ENCODE assay signal across 8 mouse cellular contexts in the genomic region with DNA sequence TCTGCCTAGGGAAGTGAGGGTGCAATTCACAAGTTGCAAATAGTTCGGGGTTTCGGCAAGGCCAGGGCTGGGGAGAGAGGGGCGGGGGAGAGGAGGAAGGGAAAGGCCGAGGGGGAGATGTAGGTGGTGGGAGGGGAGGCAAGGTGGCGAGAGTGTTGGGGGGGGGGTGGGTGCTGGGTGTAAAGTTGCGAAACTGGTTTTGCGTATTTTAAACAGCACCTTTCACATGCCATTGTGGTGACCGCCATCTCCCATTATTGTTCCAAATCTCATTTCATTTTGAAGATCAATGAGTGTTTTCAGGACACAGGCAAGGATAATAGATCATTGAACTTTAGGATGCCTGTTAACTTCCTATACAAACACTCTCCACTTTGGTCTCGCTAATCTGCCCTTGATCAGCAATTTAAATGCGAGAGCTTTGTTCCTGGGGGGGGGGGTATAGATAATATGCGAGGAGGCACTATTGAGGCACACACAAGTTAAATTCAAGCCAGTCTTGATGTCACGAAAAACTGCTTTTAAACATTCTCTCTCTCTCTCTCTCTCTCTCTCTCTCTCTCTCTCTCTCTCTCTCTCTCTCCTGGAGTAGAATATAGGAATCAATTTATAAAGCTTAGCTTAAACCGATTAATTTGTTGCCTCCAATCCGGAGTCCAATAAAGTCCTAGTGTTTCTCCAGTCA. TPM values are rescaled to one million over a fixed set of nuclear protein-coding genes. Genes with fewer than 3 reads are reported as not detected.
DNase-seq lines count a peak whose midpoint lies in the region; ATAC-seq and TF ChIP-seq lines count a peak whose summit lies in the region.

No protein-coding gene starts in this region.

- peak overlapping the region; percentile 88 for H3K4me2 ChIP-seq in forebrain, embryonic 16.5 days (ENCODE audit: low read length)

- peaks cover 28% of the 10 kb centered on the region for H3K36me3 ChIP-seq in C2C12 (ENCODE audit: control insufficient read depth, insufficient read depth)
- H3K36me3 ChIP-seq in forebrain, embryonic 16.5 days (ENCODE audit: control insufficient read depth, insufficient read depth) = no peaks in the 10 kb centered on the region

- peak overlapping the region; percentile 74 for H3K4me3 ChIP-seq in C2C12 (ENCODE audit: insufficient read depth, poor library complexity, severe bottlenecking)
- peak overlapping the region; percentile 83 for H3K4me3 ChIP-seq in forebrain, embryonic 16.5 days (replicated peaks; ENCODE audit: low read length)

- H3K79me3 ChIP-seq in C2C12 (ENCODE audit: low read depth) = peaks cover 43% of the 10 kb centered on the region

- H3K27ac ChIP-seq in forebrain, embryonic 16.5 days (ENCODE audit: low read length) = peak overlapping the region; percentile 98

- H3K9ac ChIP-seq in forebrain, embryonic 16.5 days (replicated peaks; ENCODE audit: low read depth, low read length) = peak overlapping the region; percentile 96

- H3K4me1 ChIP-seq in forebrain, embryonic 16.5 days (replicated peaks; ENCODE audit: control insufficient read depth, insufficient read depth, low read length) = peaks cover 48% of the 10 kb centered on the region

- peaks cover 72% of the 10 kb centered on the region for H3K79me2 ChIP-seq in C2C12 (ENCODE audit: control insufficient read depth, insufficient read depth)

- no peak for ATAC-seq in forebrain, embryonic 16.5 days
- peak; percentile 38 for ATAC-seq in megakaryocyte, adult 5-6 weeks (ENCODE audit: poor library complexity, severe bottlenecking)

- peak overlapping the region; percentile 77 for H3ac ChIP-seq in C2C12 (ENCODE audit: control insufficient read depth, insufficient read length, low read depth)

- under 1% methylated on average over 13 of the region's 14 CpGs for WGBS in forebrain, embryonic 16.5 days

- no peaks in the 10 kb centered on the region for H3K27me3 ChIP-seq in C2C12 (ENCODE audit: control insufficient read depth, insufficient read depth, insufficient read length)
- H3K27me3 ChIP-seq in forebrain, embryonic 16.5 days (replicated peaks; ENCODE audit: control insufficient read depth, insufficient read depth, low read length) = no peaks in the 10 kb centered on the region

- TF ChIP-seq CTCF in C2C12 (IDR thresholded peaks at IDR 0.05; ENCODE audit: control insufficient read depth, insufficient read depth, insufficient read length) = no peak

- DNase-seq in embryo, embryonic 10 days (ENCODE audit: low spot score) = peak; percentile 55
- DNase-seq in embryo, embryonic 11 days = no peak
- DNase-seq in urinary bladder, postnatal 36 days (ENCODE audit: low spot score in 2 of 2) = no peak
- DNase-seq in kidney, postnatal 36 days = no peak
- DNase-seq in cerebellum, postnatal 36 days = no peak

- no peaks in the 10 kb centered on the region for H3K9me3 ChIP-seq in forebrain, embryonic 16.5 days (ENCODE audit: control insufficient read depth, low read length)

TF ChIP-seq in C2C12, 6 proteins besides CTCF, POLR2A, EP300 and RAD21:
- no peak for TF ChIP-seq MYOD1 (IDR thresholded peaks at IDR 0.05; ENCODE audit: control insufficient read depth, insufficient read length, low read depth)
- peak; percentile 32 for TF ChIP-seq CEBPB (IDR thresholded peaks at IDR 0.05; ENCODE audit: low read depth)

RNA-seq across cellular contexts. Expression of a gene that starts 2.3 kb away (rescaled TPM):
- polyA plus RNA-seq in C2C12 (2012; fragmentation: generic; extraction: Trizol) = 39.7 TPM
- polyA plus RNA-seq in forebrain, embryonic 16.5 days (2015; fragmentation: Nextera tagmentation; extraction: Ambion mirVana) = 163 and 186 TPM in 2 replicates
- total RNA-seq in megakaryocyte, adult 5-6 weeks (2015) = 324 and 340 TPM in 2 replicates
- total RNA-seq in megakaryocyte, adult 5-6 weeks (2017) = 83.8 and 92.4 TPM in 2 replicates
